Mouse (Mus musculus): ENCODE measurements around the gene Tle6.

GRCm38 (mm10) chr10:81643449-81644055 lies 42.7 kb upstream of the Tle6 start:
- TF ChIP-seq POLR2A (IDR thresholded peaks at IDR 0.05; ENCODE audit: extremely low read depth, insufficient read depth, low read length) (peak; percentile 73), CTCF (IDR thresholded peaks at IDR 0.05; ENCODE audit: extremely low read depth, insufficient read depth, low read length) (no peak)

Measured in cortical plate, adult 2 months (tissue).